In the genomic region with DNA sequence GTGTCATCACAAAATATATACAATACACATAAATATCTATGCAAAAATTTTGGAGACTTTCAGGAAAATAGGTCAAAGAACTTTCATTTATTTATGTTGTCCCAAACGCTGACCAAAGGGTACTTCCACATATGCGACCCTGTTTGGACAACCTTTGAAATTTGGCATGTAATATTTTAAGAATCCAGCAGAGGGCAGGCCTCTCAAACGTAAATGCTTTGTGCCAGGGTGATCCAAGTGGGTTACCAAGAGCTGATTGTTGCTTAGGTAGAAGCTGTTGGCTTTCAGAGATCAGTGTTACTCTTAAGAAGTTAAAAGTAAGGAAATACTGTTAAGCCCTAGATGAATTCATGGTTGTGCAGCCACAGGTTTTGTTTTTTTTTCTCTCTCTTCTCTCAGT, we compare ENCODE assay signal across 8 mouse cellular contexts. TPM values are rescaled to one million over a fixed set of nuclear protein-coding genes. Genes with fewer than 3 reads are reported as not detected.
A peak's percentile ranks its signal among the peaks of the same experiment; 100 is the strongest.
DNase-seq lines count a peak whose midpoint lies in the region; ATAC-seq lines count a peak whose summit lies in the region.
"Had no signal": no experiment of that assay in that cellular context is flagged by ENCODE, and none has a peak within 500 bp of the region (broad histone marks: within the 10 kb centered on the region; RNA-seq: fewer than 3 reads in every experiment).

No protein-coding gene starts in this region.

- H3K9me3 ChIP-seq in hindbrain, embryonic 13.5 days = no peaks in the 10 kb centered on the region

- intact Hi-C loops in left cerebral cortex, postnatal 4 days (cut with DNase I) = loop anchor here (5.0 kb wide), 1 partner anchor 194 kb away; no protein-coding TSS in a partner anchor

- ATAC-seq in hindbrain, embryonic 13.5 days (ENCODE audit: low FRiP score) = peak; percentile 52; the same call in 1 of the 2 replicates

- DNase-seq in ovary, postnatal 14 days (ENCODE audit: low spot score) = peak; percentile 28
- no peak for DNase-seq in ovary, postnatal 10 days (ENCODE audit: low spot score)
- DNase-seq in Muller cell, postnatal 12 days (ENCODE audit: inconsistent ontology term) = peak; percentile 41
- peak; percentile 62 to 77 for DNase-seq in cerebellum, postnatal 14 days
- peak; percentile 13 for DNase-seq in left cerebral cortex, postnatal 4 days
- DNase-seq in telencephalon, adult 2 months (ENCODE audit: low read depth, low spot score) = peak; percentile 32

- no peak overlapping the region for H3K27ac ChIP-seq in hindbrain, embryonic 13.5 days
- H3K27ac ChIP-seq: macrophage had no signal

- H3K9ac ChIP-seq in hindbrain, embryonic 13.5 days = no peak overlapping the region

- no peaks in the 10 kb centered on the region for H3K27me3 ChIP-seq in hindbrain, embryonic 13.5 days

- no peak overlapping the region for H3K4me2 ChIP-seq in hindbrain, embryonic 13.5 days

- H3K4me1 ChIP-seq in hindbrain, embryonic 13.5 days (replicated peaks) = no peaks in the 10 kb centered on the region

- H3K36me3 ChIP-seq in hindbrain, embryonic 13.5 days = no peaks in the 10 kb centered on the region

- WGBS in hindbrain, embryonic 13.5 days = 24% methylated on average over 3 of the region's 3 CpGs

- no peak overlapping the region for H3K4me3 ChIP-seq in hindbrain, embryonic 13.5 days

RNA-seq across cellular contexts. Expression of a gene that starts 18.9 kb away (rescaled TPM):
- not detected in 2 replicates for polyA plus RNA-seq in hindbrain, embryonic 13.5 days (2015; fragmentation: Nextera tagmentation; extraction: Ambion mirVana)
- total RNA-seq in left cerebral cortex, postnatal 4 days (2021) = not detected
- polyA plus RNA-seq: macrophage had no signal
